Mouse (Mus musculus) kidney, postnatal 0 days (tissue): ENCODE measurements around the gene Rbpjl. TPM values are rescaled to one million over a fixed set of nuclear protein-coding genes. Genes with fewer than 3 reads are reported as not detected.
A peak's percentile ranks its signal among the peaks of the same experiment; 100 is the strongest.

ENCODE experiments used
- ATAC-seq: fragments of 200-750 bp; cut with Nextera tagmentation; replicated peaks from 2 replicates; pipeline ENCODE4 v1.8.0; 2017; ENCODE audit warnings: low read depth, moderate number of reproducible peaks, moderate TSS enrichment, moderate library complexity; ENCODE audit not compliant: low FRiP score
- DNase-seq: peaks from one replicate; pipeline ENCODE4 v3.0.0-alpha.2; 2016; ENCODE audit warnings: low spot score
- H3K27ac ChIP-seq: fragments of 300-500 bp; sonication (generic); 2 replicates; pipeline ENCODE4 v1.5.1; 2014; ENCODE audit warnings: mild to moderate bottlenecking
- H3K27me3 ChIP-seq: fragments of 300-500 bp; sonication (generic); 2 replicates; pipeline ENCODE4 v1.6.1; 2014; ENCODE audit warnings: low read length, mixed read lengths; ENCODE audit not compliant: insufficient read depth
- H3K36me3 ChIP-seq: fragments of 300-500 bp; sonication (generic); 2 replicates; pipeline ENCODE4 v1.6.1; 2014; ENCODE audit warnings: low read length, mixed read lengths; ENCODE audit not compliant: insufficient read depth
- H3K4me1 ChIP-seq: fragments of 300-500 bp; sonication (generic); replicated peaks from 2 replicates; pipeline ENCODE4 v1.6.1; 2014; ENCODE audit warnings: antibody characterized with exemption, low read length, mixed read lengths; ENCODE audit not compliant: insufficient read depth
- H3K4me2 ChIP-seq: fragments of 300-500 bp; sonication (generic); 2 replicates; pipeline ENCODE4 v1.6.1; 2014; ENCODE audit warnings: mild to moderate bottlenecking, low read length, moderate library complexity, mixed read lengths
- H3K4me3 ChIP-seq: fragments of 300-500 bp; sonication (generic); replicated peaks from 2 replicates; pipeline ENCODE4 v1.5.1; 2014; ENCODE audit warnings: low read depth, low read length
- H3K9ac ChIP-seq: fragments of 300-500 bp; sonication (generic); 2 replicates; pipeline ENCODE4 v1.6.1; 2014; ENCODE audit warnings: low read depth, low read length
- H3K9me3 ChIP-seq: fragments of 300-500 bp; sonication (generic); replicated peaks from 2 replicates; pipeline ENCODE4 v1.6.1; 2016; ENCODE audit warnings: low read length, inconsistent platforms, mixed read lengths
- CTCF ChIP-seq: IDR thresholded peaks from 2 replicates; pipeline ENCODE4 v1.5.1; 2016; ENCODE audit warnings: antibody characterized with exemption, low read depth, mild to moderate bottlenecking, moderate library complexity
- WGBS: fragments of 180-500 bp; shearing (Covaris S2); extraction: QIAGEN DNeasy Blood & Tissue Kit; methylation state at CpG from one replicate; pipeline ENCODE4 v1.1.7; 2014; 5-methylcytosine and 5-hydroxymethylcytosine counted together
- polyA plus RNA-seq: library from polyadenylated mRNA; unstranded; fragments of >200 nt; fragmentation: Nextera tagmentation; extraction: Ambion mirVana; gene quantifications from 2 replicates; pipeline ENCODE4 v1.2.1, GENCODE M21; 2015

Rbpjl gene
- polyA plus RNA-seq, 1 experiment from 2014 or later = not detected

DNA sequence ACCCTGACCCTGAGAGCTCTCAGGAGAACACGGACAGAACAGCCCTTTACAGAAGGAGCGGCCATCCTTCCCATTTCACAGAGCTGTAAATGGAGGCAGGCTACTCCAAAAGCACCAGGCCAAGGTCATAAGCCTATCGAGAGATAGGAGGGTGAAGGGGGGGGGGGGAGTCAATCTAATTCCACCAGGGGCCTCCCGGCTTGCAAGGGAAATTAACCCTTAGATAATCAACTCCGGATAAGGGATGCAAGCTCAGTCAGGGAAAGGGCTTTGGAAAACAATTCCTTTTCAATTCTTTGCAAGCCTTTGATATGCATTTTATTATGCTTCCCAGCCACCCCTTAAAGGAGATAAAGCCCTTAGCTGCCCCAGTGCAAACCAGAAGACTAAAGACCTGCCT is 25.5 kb downstream of the Rbpjl start:
- Histone ChIP-seq H3K9me3 (no peaks in the 10 kb centered on the region), H3K4me1 (peaks cover 31% of the 10 kb centered on the region), H3K27me3 (no peaks in the 10 kb centered on the region), H3K4me2 (no peak overlapping the region), H3K27ac (no peak overlapping the region), H3K9ac (no peak overlapping the region), H3K4me3 (no peak overlapping the region), H3K36me3 (peaks cover 32% of the 10 kb centered on the region)
- ATAC-seq (no peak), DNase-seq (no peak)
- no peak for TF ChIP-seq CTCF
- WGBS = 35% methylated on average over 5 of the region's 5 CpGs

- H3K9ac ChIP-seq = no peak overlapping the region
- WGBS = 57% methylated on average over 15 of the region's 15 CpGs
- TF ChIP-seq CTCF = no peak
- no peak overlapping the region for H3K4me2 ChIP-seq
- no peak overlapping the region for H3K4me3 ChIP-seq
- no peaks in the 10 kb centered on the region for H3K9me3 ChIP-seq
- DNase-seq (no peak), ATAC-seq (no peak)
- H3K27ac ChIP-seq = peak overlapping the region; percentile 93; the same call in 1 of the 2 replicates
- H3K36me3 ChIP-seq = peaks cover 21% of the 10 kb centered on the region; the same call in 1 of the 2 replicates
- H3K27me3 ChIP-seq = no peaks in the 10 kb centered on the region
- peaks cover 45% of the 10 kb centered on the region for H3K4me1 ChIP-seq
Measured at GRCm38 (mm10) chr2:164429881-164430615, 27.1 kb downstream of the Rbpjl start.

GRCm38 (mm10) chr2:164430697-164431096 is 27.8 kb downstream of the Rbpjl start:
- DNase-seq = no peak
- Histone ChIP-seq H3K4me2 (peak overlapping the region; percentile 38), H3K9ac (0 out of 2 replicates have a peak overlapping the region, but pooled peaks have one; percentile 35), H3K36me3 (peaks cover 17% of the 10 kb centered on the region; the same call in 1 of the 2 replicates), H3K27ac (peak overlapping the region; percentile 93), H3K4me1 (peaks cover 52% of the 10 kb centered on the region), H3K4me3 (no peak overlapping the region), H3K27me3 (no peaks in the 10 kb centered on the region), H3K9me3 (no peaks in the 10 kb centered on the region)
- ATAC-seq = peak; percentile 56; the same call in 1 of the 2 replicates
- WGBS = 8% methylated on average over 7 of the region's 7 CpGs
- peak; percentile 53 for TF ChIP-seq CTCF

DNA sequence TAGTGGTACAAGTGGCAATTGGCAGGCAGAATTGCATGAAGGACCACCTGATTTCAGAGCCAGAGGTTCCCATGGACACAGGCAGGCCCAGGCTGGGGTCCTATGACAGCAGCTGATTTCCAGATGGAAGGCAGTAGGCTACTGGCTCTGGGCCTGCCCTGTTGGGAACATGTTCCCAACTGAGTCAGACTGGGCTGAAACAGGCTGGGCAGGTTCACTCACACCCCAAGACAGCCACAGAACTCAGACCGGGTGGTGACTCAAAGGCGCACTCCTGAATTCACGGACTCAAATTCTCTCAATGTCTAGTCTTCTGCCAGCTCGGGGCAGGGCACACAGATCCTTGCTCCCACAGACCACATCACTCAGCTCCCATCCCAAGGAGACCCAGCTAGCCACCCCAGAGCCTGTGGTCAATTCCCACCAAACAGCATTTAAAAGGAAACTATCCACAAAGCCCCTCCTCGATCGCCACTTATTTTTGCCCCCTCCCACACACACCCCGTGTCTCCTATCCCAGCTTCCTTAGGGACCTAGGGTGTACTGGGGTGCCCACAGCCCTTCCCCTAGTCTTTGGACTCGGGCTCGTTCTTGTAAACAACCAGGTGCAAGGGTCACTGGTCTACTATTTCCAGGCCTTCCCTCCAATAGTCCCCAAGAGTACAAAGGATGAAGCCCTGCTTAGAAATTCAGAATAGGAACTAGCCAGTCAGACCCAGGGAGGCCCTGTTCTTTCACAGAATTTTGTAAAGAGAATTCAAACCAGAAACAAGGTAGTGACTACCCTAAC is 28.9 kb downstream of the Rbpjl start:
- Histone ChIP-seq H3K4me1 (peaks cover 62% of the 10 kb centered on the region), H3K36me3 (peaks cover 13% of the 10 kb centered on the region; the same call in 1 of the 2 replicates), H3K27ac (peak overlapping the region; percentile 93), H3K27me3 (no peaks in the 10 kb centered on the region), H3K9me3 (no peaks in the 10 kb centered on the region), H3K4me2 (peak overlapping the region; percentile 43), H3K9ac (peak overlapping the region; percentile 45; the same call in 1 of the 2 replicates), H3K4me3 (no peak overlapping the region)
- ATAC-seq = no peak
- WGBS = 44% methylated on average over 9 of the region's 9 CpGs
- TF ChIP-seq CTCF = no peak
- DNase-seq = no peak

GRCm38 (mm10) chr2:164432541-164433191 is 29.7 kb downstream of the Rbpjl start:
- WGBS = 11% methylated on average over 22 of the region's 22 CpGs
- Histone ChIP-seq H3K4me1 (peaks cover 69% of the 10 kb centered on the region), H3K9ac (peak overlapping the region; percentile 45)

More at GRCm38 (mm10) chr2:164432541-164433191, 29.7 kb downstream of the Rbpjl start:
- Histone ChIP-seq H3K27me3 (no peaks in the 10 kb centered on the region), H3K4me2 (peak overlapping the region; percentile 43), H3K27ac (peak overlapping the region; percentile 93), H3K36me3 (peaks cover 10% of the 10 kb centered on the region; the same call in 1 of the 2 replicates), H3K4me3 (no peak overlapping the region), H3K9me3 (no peaks in the 10 kb centered on the region)
- DNase-seq (peak; percentile 87), ATAC-seq (0 out of 2 replicates have a peak, but pooled peaks have one; percentile 4)
- TF ChIP-seq CTCF = no peak
